Mouse (Mus musculus) MEL (cell line): ENCODE data around the gene Zfp462.

Source experiments
- CHD1 ChIP-seq: IDR thresholded peaks from 2 replicates; pipeline ENCODE4 v1.6.1; 2012; ENCODE audit warnings: low read depth, mild to moderate bottlenecking, inconsistent platforms, low read length, improper control_type of control experiment
- CTCF ChIP-seq, 3 experiments: IDR thresholded peaks in 2 of 3; conservative IDR thresholded peaks in 1 of 3; 2 replicates each; pipeline ENCODE4 v1.5.1; 2011 to 2012; ENCODE audit warnings: low read length in 3 of 3, low read depth in 2 of 3, mild to moderate bottlenecking in 2 of 3, improper control_type of control experiment in 1 of 3, inconsistent platforms in 1 of 3, mixed read lengths in 1 of 3, moderate library complexity in 1 of 3; ENCODE audit not compliant: control insufficient read depth in 1 of 3, insufficient read depth in 1 of 3, poor library complexity in 1 of 3, severe bottlenecking in 1 of 3
- E2F4 ChIP-seq: IDR thresholded peaks from 2 replicates; pipeline ENCODE4 v1.6.1; 2011; ENCODE audit warnings: low read depth, low read length, improper control_type of control experiment, borderline replicate concordance
- JUND ChIP-seq: IDR thresholded peaks from 2 replicates; pipeline ENCODE4 v1.6.1; 2011; ENCODE audit warnings: low read depth, mild to moderate bottlenecking, improper control_type of control experiment, low read length
- KAT2A ChIP-seq: conservative IDR thresholded peaks from 2 replicates; pipeline ENCODE4 v1.6.1; 2012; ENCODE audit warnings: low read depth, low read length, improper control_type of control experiment, inconsistent platforms
- MEF2A ChIP-seq: IDR thresholded peaks from 2 replicates; pipeline ENCODE4 v1.6.1; 2014; ENCODE audit warnings: low read depth, mild to moderate bottlenecking, inconsistent platforms, low read length, improper control_type of control experiment; ENCODE audit not compliant: poor library complexity, insufficient replicate concordance, severe bottlenecking; ENCODE audit errors: extremely low read depth
- MYB ChIP-seq: IDR thresholded peaks from 2 replicates; pipeline ENCODE4 v1.6.1; 2011; ENCODE audit warnings: mild to moderate bottlenecking, low read depth, low read length, improper control_type of control experiment
- NELFE ChIP-seq: IDR thresholded peaks from 2 replicates; pipeline ENCODE4 v1.6.1; 2011; ENCODE audit warnings: low read depth, low read length, improper control_type of control experiment
- POLR2A ChIP-seq, 2 experiments: IDR thresholded peaks; 2 replicates each; pipeline ENCODE4 v1.6.1; 2011 to 2012; ENCODE audit warnings: low read length in 2 of 2, mild to moderate bottlenecking in 2 of 2, control low read depth in 1 of 2, improper control_type of control experiment in 1 of 2, low read depth in 1 of 2, moderate library complexity in 1 of 2; ENCODE audit not compliant: control insufficient read depth in 1 of 2, insufficient read depth in 1 of 2, poor library complexity in 1 of 2
- TCF12 ChIP-seq: IDR thresholded peaks from 2 replicates; pipeline ENCODE4 v1.6.1; 2014; ENCODE audit warnings: low read depth, mild to moderate bottlenecking, inconsistent platforms, low read length, improper control_type of control experiment, moderate library complexity

DNA sequence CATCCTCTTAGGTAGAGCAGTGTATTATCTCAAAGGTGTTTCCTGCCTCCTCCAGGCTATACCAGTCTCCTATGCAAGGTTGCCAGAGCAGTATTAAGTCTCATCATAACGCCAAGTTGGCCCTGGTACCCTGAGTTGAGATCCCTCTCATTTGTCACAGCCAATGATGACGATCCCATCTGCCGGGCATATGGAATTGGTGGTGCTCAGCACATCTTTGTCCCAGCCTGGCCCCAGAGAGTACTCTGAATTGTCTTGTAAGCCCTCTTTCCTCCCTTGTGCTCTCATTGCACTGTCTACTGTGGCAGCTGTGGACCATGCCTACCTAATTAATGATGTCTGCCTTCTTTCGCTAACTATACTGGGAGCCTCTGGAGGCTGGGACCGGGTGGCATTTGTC is 126.7 kb downstream of the Zfp462 start:
- TF ChIP-seq TCF12 (no peak), MEF2A (no peak), NELFE (no peak), POLR2A (IDR thresholded peaks at IDR 0.05; ENCODE audit: control insufficient read depth in 1 of 2, insufficient read depth in 1 of 2, low read depth in 1 of 2, low read length in 2 of 2, poor library complexity in 1 of 2) (no peak), E2F4 (no peak), MYB (no peak), KAT2A (no peak), CHD1 (no peak), CTCF (IDR thresholded peaks at IDR 0.05 in 2 of 3, conservative IDR thresholded peaks at IDR 0.05 in 1 of 3; ENCODE audit: control insufficient read depth in 1 of 3, insufficient read depth in 1 of 3, low read depth in 2 of 3, low read length in 3 of 3, poor library complexity in 1 of 3, severe bottlenecking in 1 of 3) (no peak), JUND (no peak)
